Mouse (Mus musculus) myocyte (in vitro differentiated cells): ENCODE data around the gene Shq1. TPM values are rescaled to one million over a fixed set of nuclear protein-coding genes. Genes with fewer than 3 reads are reported as not detected.

Experiments
- H3K27me3 ChIP-seq: one replicate; pipeline ENCODE4 v1.6.1; 2011; ENCODE audit not compliant: control insufficient read depth, insufficient read depth, insufficient read length
- H3K36me3 ChIP-seq: one replicate; pipeline ENCODE4 v1.6.1; 2011; ENCODE audit not compliant: control insufficient read depth, insufficient read depth
- H3K4me2 ChIP-seq: one replicate; pipeline ENCODE4 v1.6.1; 2011; ENCODE audit warnings: low read depth, control low read depth
- H3K4me3 ChIP-seq: one replicate; pipeline ENCODE4 v1.5.1; 2011; ENCODE audit warnings: mild to moderate bottlenecking, control low read depth, moderate library complexity
- H3K79me2 ChIP-seq: one replicate; pipeline ENCODE4 v1.6.1; 2011; ENCODE audit not compliant: control insufficient read depth, insufficient read depth
- H3ac ChIP-seq: one replicate; pipeline ENCODE4 v1.6.1; 2011; ENCODE audit not compliant: control insufficient read depth, insufficient read length
- CEBPB ChIP-seq: IDR thresholded peaks from 2 replicates; pipeline ENCODE4 v1.6.1; 2011; ENCODE audit warnings: mild to moderate bottlenecking, moderate library complexity; ENCODE audit not compliant: poor library complexity, insufficient read depth, severe bottlenecking
- E2F4 ChIP-seq: IDR thresholded peaks from one replicate; pipeline ENCODE4 v1.6.1; 2011; ENCODE audit warnings: mild to moderate bottlenecking, control low read depth, moderate library complexity; ENCODE audit not compliant: insufficient read depth
- MAX ChIP-seq: IDR thresholded peaks from one replicate; pipeline ENCODE4 v1.6.1; 2011; ENCODE audit warnings: low read depth, mild to moderate bottlenecking, control low read depth
- MYOD1 ChIP-seq, 3 experiments: IDR thresholded peaks; one replicate each; pipeline ENCODE4 v1.6.1; 2011; ENCODE audit warnings: control low read depth in 2 of 3, low read depth in 2 of 3, mild to moderate bottlenecking in 2 of 3, moderate library complexity in 1 of 3; ENCODE audit not compliant: insufficient read length in 2 of 3, control insufficient read depth in 1 of 3
- MYOG ChIP-seq, 3 experiments: IDR thresholded peaks; one replicate each; pipeline ENCODE4 v1.6.1; 2011; ENCODE audit warnings: control low read depth in 2 of 3, low read depth in 2 of 3, mild to moderate bottlenecking in 2 of 3; ENCODE audit not compliant: insufficient read length in 2 of 3, control insufficient read depth in 1 of 3, insufficient read depth in 1 of 3
- POLR2A ChIP-seq: IDR thresholded peaks from one replicate; pipeline ENCODE4 v1.6.1; 2011; ENCODE audit warnings: low read depth, mild to moderate bottlenecking, control low read depth, moderate library complexity; ENCODE audit not compliant: insufficient read length
- POLR2AphosphoS2 ChIP-seq: IDR thresholded peaks from one replicate; pipeline ENCODE4 v1.6.1; 2011; ENCODE audit warnings: low read depth, control low read depth; ENCODE audit not compliant: insufficient read length
- REST ChIP-seq: IDR thresholded peaks from one replicate; pipeline ENCODE4 v1.6.1; 2011; ENCODE audit warnings: mild to moderate bottlenecking, control low read depth, moderate library complexity; ENCODE audit not compliant: insufficient read depth, insufficient read length
- SRF ChIP-seq: IDR thresholded peaks from one replicate; pipeline ENCODE4 v1.6.1; 2011; ENCODE audit warnings: low read depth; ENCODE audit not compliant: control insufficient read depth, insufficient read length
- TCF12 ChIP-seq: IDR thresholded peaks from one replicate; pipeline ENCODE4 v1.6.1; 2011; ENCODE audit warnings: mild to moderate bottlenecking, control low read depth; ENCODE audit not compliant: poor library complexity, insufficient read depth, severe bottlenecking
- TCF3 ChIP-seq: IDR thresholded peaks from one replicate; pipeline ENCODE4 v1.6.1; 2011; ENCODE audit warnings: low read depth, control low read depth; ENCODE audit not compliant: insufficient read length
- USF1 ChIP-seq: IDR thresholded peaks from one replicate; pipeline ENCODE4 v1.6.1; 2011; ENCODE audit warnings: low read depth, mild to moderate bottlenecking, control low read depth, moderate library complexity
- polyA plus RNA-seq: library from polyadenylated mRNA; unstranded; fragments of >200 nt; fragmentation: generic; extraction: Trizol; gene quantifications from one replicate; pipeline ENCODE4 v1.2.1, GENCODE M21; 2012; ENCODE audit warnings: missing spikeins

Gene Shq1
- polyA plus RNA-seq, 1 experiment = 6.6 TPM

- no peak for TF ChIP-seq REST
- no peak for TF ChIP-seq TCF12
- TF ChIP-seq E2F4 = no peak
- no peak for TF ChIP-seq MYOD1 (IDR thresholded peaks at IDR 0.05; ENCODE audit: control insufficient read depth in 1 of 3, insufficient read length in 2 of 3, low read depth in 2 of 3)
Measured at GRCm38 (mm10) chr6:100577590-100577989, 93.4 kb downstream of the Shq1 start.

GRCm38 (mm10) chr6:100576171-100576570 lies 94.8 kb downstream of the Shq1 start:
- H3K79me2 ChIP-seq = no peaks in the 10 kb centered on the region
- no peak for TF ChIP-seq USF1
- no peak for TF ChIP-seq POLR2A
- TF ChIP-seq TCF12 = no peak
- no peak for TF ChIP-seq E2F4
- TF ChIP-seq SRF = no peak
- no peak for TF ChIP-seq MYOD1 (IDR thresholded peaks at IDR 0.05; ENCODE audit: control insufficient read depth in 1 of 3, insufficient read length in 2 of 3, low read depth in 2 of 3)
- no peak for TF ChIP-seq MAX
- TF ChIP-seq REST = no peak
- TF ChIP-seq CEBPB = no peak
- no peak for TF ChIP-seq MYOG (IDR thresholded peaks at IDR 0.05; ENCODE audit: control insufficient read depth in 1 of 3, insufficient read depth in 1 of 3, insufficient read length in 2 of 3, low read depth in 2 of 3)
- TF ChIP-seq POLR2AphosphoS2 = no peak
- TF ChIP-seq TCF3 = no peak
- H3K4me3 ChIP-seq = no peak overlapping the region
- no peaks in the 10 kb centered on the region for H3K27me3 ChIP-seq
- no peak overlapping the region for H3ac ChIP-seq
- H3K36me3 ChIP-seq = peaks cover 6% of the 10 kb centered on the region
- no peak overlapping the region for H3K4me2 ChIP-seq

More at GRCm38 (mm10) chr6:100577590-100577989, 93.4 kb downstream of the Shq1 start:
- Histone ChIP-seq H3K27me3 (no peaks in the 10 kb centered on the region), H3K4me2 (no peak overlapping the region), H3ac (no peak overlapping the region), H3K36me3 (peaks cover 6% of the 10 kb centered on the region), H3K79me2 (no peaks in the 10 kb centered on the region), H3K4me3 (no peak overlapping the region)

- TF ChIP-seq MYOD1 (IDR thresholded peaks at IDR 0.05; ENCODE audit: control insufficient read depth in 1 of 3, insufficient read length in 2 of 3, low read depth in 2 of 3) (peak in 2 of 3 experiments; percentile 34 to 83), MYOG (IDR thresholded peaks at IDR 0.05; ENCODE audit: control insufficient read depth in 1 of 3, insufficient read depth in 1 of 3, insufficient read length in 2 of 3, low read depth in 2 of 3) (peak in 1 of 3 experiments; percentile 73), TCF3 (no peak)
- H3K4me3 ChIP-seq = no peak overlapping the region
- no peak overlapping the region for H3ac ChIP-seq
- peaks cover 16% of the 10 kb centered on the region for H3K27me3 ChIP-seq
- no peaks in the 10 kb centered on the region for H3K79me2 ChIP-seq
- H3K36me3 ChIP-seq = no peaks in the 10 kb centered on the region
- no peak overlapping the region for H3K4me2 ChIP-seq
Measured at GRCm38 (mm10) chr6:100566774-100567173, 104.2 kb downstream of the Shq1 start.

GRCm38 (mm10) chr6:100564516-100564915 lies 106.4 kb downstream of the Shq1 start:
- H3K4me2 ChIP-seq = no peak overlapping the region
- TF ChIP-seq POLR2AphosphoS2 = no peak
- TF ChIP-seq CEBPB = no peak
- TF ChIP-seq REST = no peak
- no peak for TF ChIP-seq TCF12
- TF ChIP-seq MYOD1 (IDR thresholded peaks at IDR 0.05; ENCODE audit: control insufficient read depth in 1 of 3, insufficient read length in 2 of 3, low read depth in 2 of 3) = no peak
- TF ChIP-seq E2F4 = no peak
- TF ChIP-seq POLR2A = no peak
- TF ChIP-seq TCF3 = no peak
- TF ChIP-seq SRF = no peak
- TF ChIP-seq USF1 = no peak
- TF ChIP-seq MYOG (IDR thresholded peaks at IDR 0.05; ENCODE audit: control insufficient read depth in 1 of 3, insufficient read depth in 1 of 3, insufficient read length in 2 of 3, low read depth in 2 of 3) = no peak
- TF ChIP-seq MAX = no peak
- peaks cover 16% of the 10 kb centered on the region for H3K27me3 ChIP-seq

GRCm38 (mm10) chr6:100563552-100564341 lies 107.2 kb downstream of the Shq1 start:
- TF ChIP-seq MYOG (IDR thresholded peaks at IDR 0.05; ENCODE audit: control insufficient read depth in 1 of 3, insufficient read depth in 1 of 3, insufficient read length in 2 of 3, low read depth in 2 of 3) = peak in 1 of 3 experiments; percentile 47
- TF ChIP-seq TCF12 = no peak
- TF ChIP-seq REST = no peak
- TF ChIP-seq MAX = no peak
- TF ChIP-seq E2F4 = no peak
- TF ChIP-seq SRF = no peak
- no peak overlapping the region for H3K4me3 ChIP-seq
- H3ac ChIP-seq = no peak overlapping the region
- H3K27me3 ChIP-seq = peaks cover 16% of the 10 kb centered on the region
- H3K4me2 ChIP-seq = peak overlapping the region; percentile 55
- H3K36me3 ChIP-seq = no peaks in the 10 kb centered on the region
- H3K79me2 ChIP-seq = no peaks in the 10 kb centered on the region

More at GRCm38 (mm10) chr6:100564516-100564915, 106.4 kb downstream of the Shq1 start:
- Histone ChIP-seq H3K36me3 (no peaks in the 10 kb centered on the region), H3K79me2 (no peaks in the 10 kb centered on the region), H3K4me3 (no peak overlapping the region), H3ac (no peak overlapping the region)
